Mouse (Mus musculus) embryo, embryonic 11 days (tissue): ENCODE data around the gene Serp1.

ENCODE experiments used
- DNase-seq: peaks from one replicate; pipeline ENCODE4 v3.0.0-alpha.2; 2015

The Serp1 gene

GRCm38 (mm10) chr3:58525652-58526407, at the start of gene Serp1, which contains the start of gene Eif2a:
Gene Serp1 (minus strand): TSS chr3:58525892.
Gene Eif2a (plus strand): TSS chr3:58525821.
- peak; percentile 99 for DNase-seq

- no peak for DNase-seq
These were observed 45.1 kb upstream of the Serp1 start for GRCm38 (mm10) chr3:58570821-58571220.

GRCm38 (mm10) chr3:58561437-58561836, 35.7 kb upstream of the Serp1 start:
- DNase-seq: no peak

- DNase-seq: no peak
These were observed 34.2 kb upstream of the Serp1 start for GRCm38 (mm10) chr3:58559887-58560286.

- no peak for DNase-seq
These were observed 31.0 kb upstream of the Serp1 start for GRCm38 (mm10) chr3:58556649-58557048.

GRCm38 (mm10) chr3:58552001-58552811, 26.5 kb upstream of the Serp1 start:
- DNase-seq: no peak

GRCm38 (mm10) chr3:58536573-58536972, 10.9 kb upstream of the Serp1 start:
- no peak for DNase-seq

- peak; percentile 7 for DNase-seq
These were observed 681 bp upstream of the Serp1 start for GRCm38 (mm10) chr3:58526408-58526737.

- DNase-seq: no peak
These were observed 526 bp downstream of the Serp1 start for GRCm38 (mm10) chr3:58525166-58525565.

GRCm38 (mm10) chr3:58524246-58524645, 1.4 kb downstream of the Serp1 start:
- DNase-seq: no peak

GRCm38 (mm10) chr3:58523386-58523785, 2.3 kb downstream of the Serp1 start:
- DNase-seq: no peak

- DNase-seq: no peak
These were observed 4.3 kb downstream of the Serp1 start for GRCm38 (mm10) chr3:58521361-58521760.

GRCm38 (mm10) chr3:58520286-58520685, 5.4 kb downstream of the Serp1 start:
- no peak for DNase-seq

GRCm38 (mm10) chr3:58519536-58519935, 6.2 kb downstream of the Serp1 start:
- DNase-seq: no peak

- DNase-seq: no peak
These were observed 6.7 kb downstream of the Serp1 start for GRCm38 (mm10) chr3:58518962-58519361.

- DNase-seq: no peak
These were observed 7.9 kb downstream of the Serp1 start for GRCm38 (mm10) chr3:58517800-58518199.

GRCm38 (mm10) chr3:58517258-58517657, 8.4 kb downstream of the Serp1 start:
- DNase-seq: no peak

GRCm38 (mm10) chr3:58516602-58516976, 9.1 kb downstream of the Serp1 start:
- no peak for DNase-seq

GRCm38 (mm10) chr3:58515947-58516601, 9.6 kb downstream of the Serp1 start:
- no peak for DNase-seq

GRCm38 (mm10) chr3:58513483-58513882, 12.2 kb downstream of the Serp1 start:
- DNase-seq: no peak

- DNase-seq: no peak
These were observed 13.0 kb downstream of the Serp1 start for GRCm38 (mm10) chr3:58512740-58513139.

- no peak for DNase-seq
These were observed 14.1 kb downstream of the Serp1 start for GRCm38 (mm10) chr3:58511581-58511980.

GRCm38 (mm10) chr3:58508020-58508750, 17.5 kb downstream of the Serp1 start:
- no peak for DNase-seq
